Mouse (Mus musculus): Measurements from ENCODE around the gene Ddx42.

GRCm38 (mm10) chr11:106286206-106286605, 69.5 kb downstream of the Ddx42 start:
- TF ChIP-seq CTCF (conservative IDR thresholded peaks at IDR 0.05; ENCODE audit: insufficient read depth, insufficient read length, low read depth, low read length), result no peak
- no peak for TF ChIP-seq POLR2A (IDR thresholded peaks at IDR 0.05; ENCODE audit: low read depth, low read length)
